Mouse (Mus musculus) erythroblast, embryonic 14.5 days (primary cell): Measurements from ENCODE around the gene 0610010K14Rik. TPM values are rescaled to one million over a fixed set of nuclear protein-coding genes. Genes with fewer than 3 reads are reported as not detected.
A peak's percentile ranks its signal among the peaks of the same experiment; 100 is the strongest.

ENCODE experiments used
- H3K27me3 ChIP-seq: 2 replicates; pipeline ENCODE4 v1.6.1; 2012; ENCODE audit warnings: inconsistent platforms; ENCODE audit not compliant: control insufficient read depth
- H3K36me3 ChIP-seq: 2 replicates; pipeline ENCODE4 v1.6.1; 2012; ENCODE audit warnings: mild to moderate bottlenecking, inconsistent platforms; ENCODE audit not compliant: control insufficient read depth
- H3K4me1 ChIP-seq: 2 replicates; pipeline ENCODE4 v1.6.1; 2012; ENCODE audit warnings: inconsistent platforms; ENCODE audit not compliant: control insufficient read depth
- H3K4me3 ChIP-seq: replicated peaks from 2 replicates; pipeline ENCODE3; 2012; ENCODE audit warnings: moderate library complexity, mild to moderate bottlenecking, inconsistent platforms
- H3K9me3 ChIP-seq: 2 replicates; pipeline ENCODE4 v1.6.1; 2012; ENCODE audit warnings: low read length, inconsistent platforms, mixed read lengths; ENCODE audit not compliant: control insufficient read depth
- GATA1 ChIP-seq: IDR thresholded peaks from 2 replicates; pipeline ENCODE4 v1.6.1; 2012; ENCODE audit warnings: low read length, inconsistent platforms, mixed read lengths
- TAL1 ChIP-seq: IDR thresholded peaks from 3 replicates; pipeline ENCODE4 v1.6.1; 2012; ENCODE audit warnings: low read length, inconsistent platforms, mixed read lengths
- polyA plus RNA-seq: library from polyadenylated mRNA; stranded (reverse); fragments of >175 nt; gene quantifications from 2 replicates; pipeline ENCODE4 v1.2.3, GENCODE M21; 2012

Gene 0610010K14Rik
- polyA plus RNA-seq, 1 experiment: 9.8 TPM

DNA sequence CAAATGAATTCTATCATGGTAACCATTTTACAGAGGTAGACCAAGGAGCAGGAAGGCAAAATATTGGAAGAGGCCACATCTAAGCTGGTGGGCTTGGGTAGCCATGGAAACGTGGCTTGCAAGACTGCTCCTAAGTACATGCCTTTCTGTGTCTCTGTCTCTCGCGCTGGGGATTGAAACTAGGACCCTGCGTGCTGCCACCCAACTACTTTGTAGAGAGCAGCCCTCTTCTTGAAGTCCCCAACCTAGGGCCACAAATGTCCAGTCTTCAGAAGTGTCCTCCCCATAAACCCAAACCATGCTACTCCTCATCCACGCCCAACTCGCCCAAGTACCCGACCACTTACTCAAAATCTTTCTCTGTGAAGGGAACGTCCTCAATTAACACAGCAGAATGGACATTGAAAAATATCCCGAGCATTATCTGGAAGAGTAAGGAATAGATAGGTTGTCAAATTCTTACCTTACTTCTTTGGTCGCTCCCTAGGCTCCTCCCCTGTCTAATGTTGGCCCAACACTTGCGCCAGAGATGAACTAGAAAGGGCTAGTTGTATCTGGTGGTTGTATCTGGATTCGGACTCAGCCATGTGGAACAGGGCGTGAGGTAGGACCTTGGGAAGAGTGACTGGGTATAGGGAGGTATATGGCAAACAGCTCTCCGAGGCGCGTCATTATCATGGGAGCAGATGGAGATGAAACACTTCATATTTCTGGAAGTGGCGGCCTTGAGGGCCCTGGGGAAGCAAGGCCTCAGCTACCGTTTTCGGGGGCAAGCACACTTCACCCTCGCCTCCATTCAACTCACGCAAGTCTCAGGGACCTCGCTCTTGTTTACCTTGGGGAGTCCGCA, 1.1 kb upstream of the 0610010K14Rik start:
- TF ChIP-seq TAL1: no peak
- no peak for TF ChIP-seq GATA1
- Histone ChIP-seq H3K4me3 (peak overlapping the region; percentile 88), H3K36me3 (peaks cover 34% of the 10 kb centered on the region), H3K4me1 (peaks cover 65% of the 10 kb centered on the region), H3K27me3 (no peaks in the 10 kb centered on the region; the same call in 1 of the 2 replicates), H3K9me3 (no peaks in the 10 kb centered on the region)

DNA sequence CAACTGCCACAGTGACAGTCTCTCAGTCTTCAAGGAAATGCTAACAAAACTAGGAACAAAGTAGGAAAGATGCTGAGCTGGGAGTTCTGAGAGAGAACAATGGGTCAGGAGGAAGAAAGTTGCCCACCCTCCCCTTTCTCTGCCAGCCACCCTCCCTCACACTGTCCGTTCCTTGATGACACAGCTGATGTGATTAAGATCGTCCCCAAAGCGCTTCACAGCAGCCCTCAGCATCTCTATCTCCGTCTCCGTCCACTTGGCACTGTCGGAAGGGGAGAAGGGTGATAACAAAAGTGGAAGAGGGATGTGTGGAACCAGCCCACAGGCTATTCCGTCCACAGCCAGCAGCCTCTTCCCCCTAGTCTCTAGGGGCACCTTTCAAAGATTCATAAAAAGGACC, 997 bp downstream of the 0610010K14Rik start:
- H3K4me1 ChIP-seq: peaks cover 74% of the 10 kb centered on the region
- no peaks in the 10 kb centered on the region for H3K9me3 ChIP-seq
- TF ChIP-seq GATA1: no peak
- no peak for TF ChIP-seq TAL1
- H3K36me3 ChIP-seq: peaks cover 34% of the 10 kb centered on the region
- H3K4me3 ChIP-seq: peak overlapping the region; percentile 88
- H3K27me3 ChIP-seq: no peaks in the 10 kb centered on the region; the same call in 1 of the 2 replicates

DNA sequence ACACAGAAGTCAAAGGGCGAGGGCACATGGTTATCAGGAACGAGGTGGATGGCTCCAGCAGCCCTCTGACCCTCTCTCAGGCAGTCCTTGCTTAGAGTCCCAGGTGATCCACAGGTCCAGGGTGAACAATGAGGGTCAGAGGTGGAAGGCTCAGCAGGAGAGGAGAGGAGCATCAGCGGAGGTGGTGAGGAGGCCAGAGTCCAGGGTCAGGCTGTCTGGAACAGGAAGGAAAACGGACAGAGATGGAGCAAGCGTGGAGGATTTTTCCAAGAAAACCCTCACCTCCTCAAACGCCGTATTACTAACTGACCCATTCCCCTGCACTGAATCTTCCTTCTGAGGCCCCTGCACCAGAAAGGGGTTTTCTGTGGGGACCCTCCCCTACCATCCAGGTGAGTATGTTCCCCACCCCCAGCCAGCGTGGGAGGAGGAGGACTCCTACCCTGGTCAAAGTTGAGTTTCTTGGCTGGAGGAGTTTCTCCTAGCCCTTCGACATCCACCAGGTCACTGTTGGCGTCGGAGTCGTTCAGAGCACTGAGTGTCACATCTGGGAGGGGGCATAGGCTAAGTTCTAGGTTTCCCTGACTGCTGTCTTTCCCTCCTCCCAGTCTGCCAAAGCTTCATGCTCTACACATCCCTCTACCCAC, 2.3 kb downstream of the 0610010K14Rik start:
- Histone ChIP-seq H3K4me1 (peaks cover 71% of the 10 kb centered on the region), H3K4me3 (no peak overlapping the region), H3K9me3 (no peaks in the 10 kb centered on the region), H3K36me3 (peaks cover 34% of the 10 kb centered on the region), H3K27me3 (peaks cover 3% of the 10 kb centered on the region)
- TF ChIP-seq TAL1 (no peak), GATA1 (no peak)

DNA sequence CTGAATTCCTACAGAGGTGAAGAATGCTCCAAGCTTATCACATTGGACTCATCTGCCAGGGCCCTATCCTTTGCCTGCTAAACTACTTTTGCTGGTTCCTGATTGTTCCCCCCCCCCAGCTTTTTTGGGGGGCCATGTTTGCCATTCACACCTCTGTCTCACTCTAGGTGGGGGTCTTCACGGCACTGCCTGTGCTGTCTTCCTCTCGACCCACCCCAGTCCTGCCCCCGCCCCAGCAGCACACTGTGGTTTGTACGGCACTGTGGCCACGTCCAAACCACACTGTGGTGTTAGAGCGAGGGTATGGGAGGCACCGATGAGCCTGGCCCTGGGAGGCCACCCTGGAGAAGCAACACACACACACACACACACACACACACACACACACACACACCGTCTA, 3.2 kb downstream of the 0610010K14Rik start:
- TF ChIP-seq TAL1 (no peak), GATA1 (no peak)
- H3K4me3 ChIP-seq: no peak overlapping the region
- H3K4me1 ChIP-seq: peaks cover 74% of the 10 kb centered on the region
- peaks cover 34% of the 10 kb centered on the region for H3K36me3 ChIP-seq
- H3K9me3 ChIP-seq: no peaks in the 10 kb centered on the region
- peaks cover 11% of the 10 kb centered on the region for H3K27me3 ChIP-seq

DNA sequence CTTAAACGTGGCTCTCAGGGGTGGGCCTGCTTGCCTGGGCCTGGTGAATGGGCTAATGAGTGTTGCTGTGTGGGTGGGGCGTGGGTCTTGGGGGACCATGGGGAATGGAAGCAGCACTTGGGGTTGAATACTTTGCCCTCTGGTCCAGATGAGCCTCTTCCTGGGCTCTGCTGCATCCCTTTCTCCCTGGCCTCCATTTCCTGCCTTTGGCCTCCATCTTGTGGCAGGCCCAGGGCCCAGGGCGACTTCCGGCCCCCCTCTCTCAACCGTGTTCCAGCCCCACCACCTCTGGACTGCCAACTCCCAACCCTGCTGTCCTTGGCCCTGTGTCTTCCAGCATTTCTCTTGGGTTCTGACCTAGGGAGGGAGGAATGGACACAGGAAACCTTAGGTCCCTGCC, 3.7 kb downstream of the 0610010K14Rik start:
- Histone ChIP-seq H3K4me3 (no peak overlapping the region), H3K4me1 (peaks cover 75% of the 10 kb centered on the region), H3K9me3 (no peaks in the 10 kb centered on the region), H3K36me3 (peaks cover 34% of the 10 kb centered on the region), H3K27me3 (peaks cover 16% of the 10 kb centered on the region)
- no peak for TF ChIP-seq TAL1
- no peak for TF ChIP-seq GATA1

DNA sequence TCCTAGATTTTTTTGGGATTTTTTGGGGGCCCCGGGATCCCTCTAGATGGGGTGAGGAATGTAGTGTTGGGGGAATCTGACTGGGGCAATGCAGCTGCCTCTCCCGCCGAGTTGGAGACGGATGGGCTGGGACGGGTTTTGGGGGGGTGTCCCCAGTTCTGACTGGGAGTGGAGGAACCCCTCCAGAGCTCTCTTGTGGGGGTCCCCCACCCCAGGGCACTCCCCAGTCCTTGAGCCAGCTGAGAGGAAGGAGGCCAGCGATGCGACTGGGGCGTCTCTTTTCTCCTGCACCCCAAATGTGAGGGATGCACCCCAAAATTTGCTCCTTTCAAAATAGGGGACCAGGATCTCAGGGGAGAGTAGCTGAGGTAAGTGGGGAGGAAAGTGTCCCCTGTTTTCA, 4.7 kb downstream of the 0610010K14Rik start:
- Histone ChIP-seq H3K4me3 (no peak overlapping the region), H3K4me1 (peaks cover 75% of the 10 kb centered on the region), H3K27me3 (peaks cover 25% of the 10 kb centered on the region), H3K36me3 (peaks cover 32% of the 10 kb centered on the region), H3K9me3 (no peaks in the 10 kb centered on the region)
- no peak for TF ChIP-seq TAL1
- no peak for TF ChIP-seq GATA1

DNA sequence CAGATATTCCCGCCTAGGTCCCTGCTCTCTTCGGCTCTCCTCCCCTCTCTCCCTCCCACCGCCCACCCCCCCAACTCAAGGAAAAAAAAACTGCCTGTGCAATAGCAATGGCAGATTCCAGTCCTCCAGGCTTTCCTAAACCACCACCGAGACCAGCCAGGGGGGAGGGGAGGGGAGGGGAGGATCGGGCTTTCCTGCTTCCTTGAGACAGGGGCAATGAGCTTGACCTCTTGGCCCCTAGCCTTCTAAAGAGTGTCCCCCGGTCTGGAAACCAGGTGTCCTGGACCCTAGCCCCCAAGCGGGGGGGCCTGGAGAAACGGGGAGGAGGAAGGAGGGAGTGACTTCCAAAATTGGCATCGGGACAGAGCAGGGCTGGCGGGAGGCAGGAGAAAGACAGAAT, 5.2 kb downstream of the 0610010K14Rik start:
- Histone ChIP-seq H3K9me3 (no peaks in the 10 kb centered on the region), H3K4me1 (peaks cover 80% of the 10 kb centered on the region), H3K36me3 (peaks cover 30% of the 10 kb centered on the region), H3K27me3 (peaks cover 25% of the 10 kb centered on the region), H3K4me3 (peak overlapping the region; percentile 14)
- no peak for TF ChIP-seq TAL1

DNA sequence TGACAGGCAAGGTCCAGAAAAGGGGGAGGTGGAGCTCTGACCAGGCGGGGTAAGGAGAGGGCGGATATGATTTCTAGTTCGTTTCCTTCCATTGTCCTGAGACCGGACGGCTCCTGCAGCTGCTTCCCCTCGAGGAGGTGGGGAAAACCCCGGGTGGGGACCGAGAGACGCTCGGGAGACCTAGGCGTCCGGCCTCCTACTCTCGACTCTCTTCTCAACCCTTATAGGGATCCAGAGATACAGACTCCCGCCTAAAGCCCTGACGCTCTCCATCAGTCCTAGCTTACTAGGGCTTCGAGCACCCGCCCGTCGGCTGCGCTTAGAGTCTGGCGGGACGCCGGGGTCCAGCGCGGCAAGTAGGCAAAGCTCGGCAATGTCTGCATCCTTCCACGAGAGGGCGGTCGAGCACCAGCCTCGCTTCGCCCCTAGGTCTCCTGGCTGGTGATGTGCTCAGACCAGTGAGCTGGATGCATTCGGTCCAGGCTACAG, 7.4 kb downstream of the 0610010K14Rik start:
- peaks cover 80% of the 10 kb centered on the region for H3K4me1 ChIP-seq
- H3K9me3 ChIP-seq: no peaks in the 10 kb centered on the region
- peak overlapping the region; percentile 60 for H3K4me3 ChIP-seq
- no peak for TF ChIP-seq GATA1
- TF ChIP-seq TAL1: no peak
- peaks cover 17% of the 10 kb centered on the region for H3K36me3 ChIP-seq
- peaks cover 41% of the 10 kb centered on the region for H3K27me3 ChIP-seq
